Mouse (Mus musculus) kidney, adult 18-20 months (tissue): Measurements from ENCODE around the gene Cdc42bpg.

Experiments
- DNase-seq: peaks from one replicate; pipeline ENCODE4 v3.0.0; 2021

Cdc42bpg gene

DNA sequence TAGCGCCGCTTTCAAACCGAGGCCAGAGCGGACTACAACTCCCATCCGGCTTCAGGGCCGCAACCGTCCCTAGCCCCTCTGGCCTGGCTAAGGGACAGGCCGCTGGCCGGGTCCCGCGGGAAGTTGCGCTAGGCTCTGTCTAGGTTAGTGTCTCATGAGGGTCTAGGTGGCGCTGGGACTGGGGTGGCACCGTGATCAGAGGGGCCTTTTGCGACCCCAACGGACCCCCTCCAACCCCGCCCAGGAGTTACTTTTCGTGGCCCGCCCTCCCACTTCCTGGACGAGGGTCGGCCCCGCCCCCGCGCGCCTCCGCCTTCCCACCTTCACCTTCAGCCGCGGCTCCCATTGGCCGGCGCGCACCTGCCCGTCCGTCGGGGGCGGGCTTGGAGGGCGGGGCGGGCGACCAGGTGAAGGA lies at the start of gene Cdc42bpg:
TSS of gene Cdc42bpg (plus strand) at position 320 of the 415 bp plus-strand sequence.
- peak; percentile 97 for DNase-seq

DNA sequence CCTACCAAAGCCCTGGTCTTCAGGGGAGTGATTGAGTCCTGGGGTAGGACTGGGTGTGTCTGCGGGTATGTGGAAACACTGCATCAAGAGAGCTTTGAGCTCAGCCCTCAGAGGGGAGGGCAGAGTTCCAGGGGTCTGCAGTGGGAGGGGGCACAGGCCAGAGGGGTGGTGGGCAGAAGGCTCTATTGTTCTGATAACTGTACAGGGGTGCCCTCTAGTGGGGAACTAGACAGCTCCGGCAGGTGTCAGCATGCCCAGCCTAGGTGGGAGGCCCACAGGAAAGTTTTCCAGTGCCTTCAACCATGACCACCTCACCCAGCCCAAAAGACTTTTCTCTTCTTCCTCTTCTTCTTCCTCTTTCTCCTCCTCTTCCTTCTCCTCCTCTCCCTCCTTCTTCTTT lies 45.8 kb upstream of the Cdc42bpg start:
- DNase-seq, result no peak

DNA sequence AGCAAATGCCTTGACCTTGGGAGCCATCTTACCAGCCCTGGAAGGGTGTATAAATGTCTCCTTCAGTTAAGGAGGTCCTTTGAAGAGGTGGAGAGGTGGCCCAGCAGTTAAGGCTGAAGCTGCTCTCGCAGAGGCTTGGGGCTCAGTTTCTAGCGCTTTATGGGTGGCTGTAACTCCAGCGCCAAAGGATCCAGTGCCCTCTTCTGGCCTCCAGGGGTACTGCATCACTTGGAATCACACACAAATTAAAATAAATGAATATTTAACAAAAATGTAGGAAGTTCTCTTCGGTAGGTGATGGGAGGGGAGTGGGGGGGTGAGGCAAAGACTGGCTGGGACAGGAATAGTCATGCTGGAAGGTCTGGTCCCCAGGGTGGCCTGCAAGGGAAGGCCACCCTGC lies 45.3 kb upstream of the Cdc42bpg start:
- no peak for DNase-seq

DNA sequence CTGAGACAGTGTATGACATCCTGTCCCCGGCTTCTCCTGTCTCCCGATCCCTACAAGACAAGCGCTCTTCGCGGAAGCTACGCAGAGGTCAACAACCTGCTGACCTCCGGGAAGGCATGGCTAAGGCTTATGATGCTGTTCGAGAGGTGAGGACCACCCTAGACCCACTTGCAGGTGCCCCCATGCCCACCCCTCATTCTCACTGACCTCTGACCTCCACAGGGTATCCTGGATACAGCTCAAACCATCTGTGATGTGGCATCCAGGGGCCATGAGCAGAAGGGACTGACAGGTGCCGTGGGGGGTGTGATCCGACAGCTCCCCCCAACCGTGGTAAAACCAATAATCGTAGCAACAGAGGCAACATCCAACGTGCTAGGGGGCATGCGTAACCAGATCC lies 44.9 kb upstream of the Cdc42bpg start:
- DNase-seq, result no peak

DNA sequence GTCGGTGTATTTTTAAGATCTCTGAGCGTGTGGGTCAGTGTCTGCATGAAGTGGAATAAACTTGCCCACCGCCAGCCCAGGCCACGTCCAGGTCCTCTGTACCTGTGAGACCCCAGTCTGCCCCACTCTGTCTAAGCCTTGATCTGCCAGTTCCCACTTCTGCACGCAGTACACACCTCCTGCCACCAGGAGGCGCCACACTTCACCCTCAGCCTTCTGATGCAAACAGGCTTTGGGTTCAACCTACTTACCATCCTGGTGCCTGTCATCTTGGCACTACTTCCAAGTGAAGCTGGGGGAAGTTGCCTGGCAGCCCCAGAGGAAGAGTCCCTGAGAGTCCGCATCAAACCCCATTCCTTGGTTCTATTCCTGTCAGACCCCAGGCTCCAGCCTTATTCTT lies 44.0 kb upstream of the Cdc42bpg start:
- DNase-seq, result peak; percentile 82

DNA sequence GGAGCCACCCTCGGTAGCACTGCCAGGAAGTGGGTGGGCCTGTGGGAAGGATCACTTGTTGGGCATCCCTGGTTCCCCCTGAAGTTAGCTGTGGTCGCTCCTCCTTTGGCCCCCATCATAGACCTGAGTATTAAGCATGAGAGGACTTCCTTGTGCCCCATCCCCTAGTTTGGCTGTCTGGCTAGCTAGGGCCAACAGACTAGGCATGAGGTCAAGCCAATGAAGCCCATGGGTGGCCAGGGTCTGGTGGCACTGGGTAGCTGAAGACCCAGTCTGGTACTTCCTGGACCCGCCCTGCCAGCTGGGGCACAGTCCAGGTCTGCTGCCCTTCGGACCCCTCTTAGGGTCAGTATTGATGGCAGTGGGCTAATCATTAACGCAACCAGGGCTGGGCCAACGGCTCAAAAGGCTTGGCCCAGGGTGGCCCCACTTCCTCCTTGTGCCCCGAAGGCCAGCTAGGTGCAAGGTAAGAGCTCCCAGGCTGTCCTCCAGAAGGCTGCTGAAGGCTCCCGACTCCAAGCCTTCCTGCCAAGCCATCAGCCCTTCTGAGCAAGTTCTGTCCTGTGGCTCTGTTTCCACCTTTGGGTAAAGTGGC lies 43.3 kb upstream of the Cdc42bpg start:
- peak; percentile 86 for DNase-seq

DNA sequence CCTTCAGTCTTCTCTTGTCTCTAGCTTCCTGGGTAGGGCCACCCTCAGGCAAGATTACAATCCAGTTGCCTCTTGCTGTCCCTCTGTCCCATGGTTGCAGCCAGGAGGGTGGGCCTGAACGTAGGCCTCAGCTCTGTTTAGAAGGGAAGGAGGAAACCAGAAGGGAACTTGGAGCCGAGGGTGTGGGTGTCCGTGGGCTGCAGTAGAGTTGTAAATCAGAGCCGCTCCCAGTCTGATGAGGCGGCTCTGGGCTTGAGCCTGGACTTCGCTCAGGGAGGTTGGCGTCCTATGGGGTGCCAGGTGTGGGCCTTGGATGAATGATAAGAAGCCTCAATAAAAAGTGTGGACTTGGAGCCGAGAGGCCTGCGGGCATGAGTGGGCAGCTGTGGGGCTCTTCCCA lies 42.1 kb upstream of the Cdc42bpg start:
- DNase-seq, result no peak

DNA sequence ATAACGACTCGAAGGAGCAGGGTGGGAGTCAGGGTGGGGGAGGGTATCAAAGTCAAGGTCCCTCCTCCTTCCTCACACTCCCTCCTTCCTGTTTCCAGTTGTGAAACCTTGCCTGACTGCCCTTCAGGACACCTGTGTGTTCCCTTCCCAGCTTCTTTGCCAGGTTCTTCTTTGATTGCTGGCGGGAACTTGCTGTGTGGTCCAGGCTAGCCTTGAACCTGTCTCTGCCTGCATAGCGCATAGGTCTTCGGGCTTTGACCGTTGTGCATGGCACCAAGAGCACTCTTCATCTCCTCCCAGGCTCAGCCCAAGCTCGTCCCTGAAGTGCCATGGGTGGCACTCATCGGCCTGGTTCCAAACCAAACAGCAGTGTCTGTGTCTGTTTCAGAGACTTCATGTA lies 41.3 kb upstream of the Cdc42bpg start:
- no peak for DNase-seq

DNA sequence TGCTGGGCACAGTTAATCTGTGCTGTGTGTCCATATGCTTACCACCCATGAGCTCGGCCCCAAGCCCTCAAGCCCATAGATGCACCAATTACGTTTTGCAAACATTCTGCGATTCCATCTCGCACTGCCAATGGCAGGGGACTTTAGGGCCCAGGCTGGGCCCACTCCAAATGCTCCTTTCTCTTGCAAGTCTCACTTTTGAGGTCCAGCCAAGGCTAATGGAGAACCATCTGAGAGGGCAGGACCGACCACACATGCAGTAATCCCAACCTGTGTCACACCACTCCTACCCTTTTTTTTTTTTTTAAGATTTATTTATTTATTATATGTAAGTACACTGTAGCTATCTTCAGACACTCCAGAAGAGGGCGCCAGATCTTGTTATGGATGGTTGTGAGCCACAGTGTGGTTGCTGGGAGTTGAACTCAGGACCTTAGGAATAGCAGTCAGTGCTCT lies 40.5 kb upstream of the Cdc42bpg start:
- no peak for DNase-seq

DNA sequence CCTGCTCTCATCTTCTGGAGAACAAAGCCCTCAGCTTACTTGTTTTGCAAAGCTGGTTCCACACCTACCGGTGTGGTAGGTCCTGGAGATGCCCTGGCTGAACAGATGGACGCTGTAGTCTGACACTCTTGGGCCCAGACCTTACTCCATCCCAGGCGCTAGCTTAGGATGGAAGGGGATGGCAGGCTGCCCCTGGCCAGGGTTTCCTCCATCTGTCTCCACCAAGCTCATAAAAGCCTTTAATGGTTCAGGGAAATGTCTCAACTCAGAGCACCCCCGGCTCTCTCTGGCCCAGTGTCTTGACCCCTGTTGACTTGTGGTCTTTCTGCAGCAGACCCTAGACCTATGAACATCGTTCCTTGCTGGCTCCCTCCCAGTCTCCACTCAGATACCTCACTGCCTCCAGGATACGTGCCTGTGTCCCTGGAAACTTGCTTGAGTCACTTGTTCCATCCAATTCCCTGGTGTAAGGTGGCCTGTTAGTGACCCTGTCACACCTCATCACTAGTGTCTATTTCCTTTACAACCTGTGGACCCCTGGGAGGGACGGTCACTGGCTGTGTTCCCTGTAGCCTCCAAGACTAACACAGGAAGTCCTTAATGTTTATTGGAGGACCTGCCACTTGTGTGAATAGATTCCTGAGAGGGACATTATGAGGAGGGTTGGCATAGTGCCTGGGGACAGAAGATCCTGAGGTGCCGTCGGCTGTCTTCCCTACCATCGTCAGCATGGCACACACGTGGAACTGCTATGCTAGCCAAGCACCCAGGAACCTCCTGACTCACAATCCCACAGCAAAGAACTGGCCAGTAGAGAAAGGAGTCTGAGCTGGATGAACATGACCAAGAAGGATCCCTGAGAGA lies 38.7 kb upstream of the Cdc42bpg start:
- no peak for DNase-seq

DNA sequence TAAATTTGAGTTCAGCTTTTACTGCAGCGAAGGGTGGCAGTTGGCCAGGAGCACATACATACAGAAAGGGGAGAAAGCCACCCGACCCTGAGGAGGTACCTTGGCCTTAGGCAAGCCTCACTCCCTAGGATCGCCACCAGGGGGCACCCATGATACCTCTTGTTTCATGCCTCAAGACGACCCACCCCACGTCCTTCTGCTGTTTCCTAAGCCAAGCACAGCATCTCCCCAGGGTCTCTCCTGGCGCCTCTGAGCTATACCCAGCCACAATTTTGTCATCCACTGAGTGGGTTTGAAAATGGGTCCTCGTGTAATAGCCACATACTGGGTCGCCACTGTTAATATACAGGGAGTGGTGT lies 38.1 kb upstream of the Cdc42bpg start:
- DNase-seq, result peak; percentile 89

DNA sequence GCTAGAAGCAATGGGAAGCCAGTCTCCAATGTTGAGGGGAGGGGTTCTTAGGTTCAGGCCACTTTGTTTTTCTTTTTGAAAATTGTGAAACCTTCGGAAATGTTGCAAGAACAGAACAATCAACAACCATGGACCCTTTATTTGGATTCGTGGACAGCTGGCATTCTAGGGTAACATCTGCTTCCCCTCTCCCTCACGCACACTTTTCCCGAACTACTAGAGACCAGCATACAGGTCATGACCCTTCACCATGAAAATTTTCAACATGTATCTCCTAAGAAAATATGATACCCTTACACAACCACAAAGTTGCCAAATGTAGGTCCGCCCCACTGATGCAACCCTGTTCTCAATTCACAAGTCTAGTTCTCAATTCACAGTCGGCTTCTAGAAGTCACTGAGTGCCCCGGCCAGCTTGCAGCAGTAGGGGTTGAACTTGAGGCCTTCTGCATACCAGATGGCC lies 37.6 kb upstream of the Cdc42bpg start:
- DNase-seq, result no peak

DNA sequence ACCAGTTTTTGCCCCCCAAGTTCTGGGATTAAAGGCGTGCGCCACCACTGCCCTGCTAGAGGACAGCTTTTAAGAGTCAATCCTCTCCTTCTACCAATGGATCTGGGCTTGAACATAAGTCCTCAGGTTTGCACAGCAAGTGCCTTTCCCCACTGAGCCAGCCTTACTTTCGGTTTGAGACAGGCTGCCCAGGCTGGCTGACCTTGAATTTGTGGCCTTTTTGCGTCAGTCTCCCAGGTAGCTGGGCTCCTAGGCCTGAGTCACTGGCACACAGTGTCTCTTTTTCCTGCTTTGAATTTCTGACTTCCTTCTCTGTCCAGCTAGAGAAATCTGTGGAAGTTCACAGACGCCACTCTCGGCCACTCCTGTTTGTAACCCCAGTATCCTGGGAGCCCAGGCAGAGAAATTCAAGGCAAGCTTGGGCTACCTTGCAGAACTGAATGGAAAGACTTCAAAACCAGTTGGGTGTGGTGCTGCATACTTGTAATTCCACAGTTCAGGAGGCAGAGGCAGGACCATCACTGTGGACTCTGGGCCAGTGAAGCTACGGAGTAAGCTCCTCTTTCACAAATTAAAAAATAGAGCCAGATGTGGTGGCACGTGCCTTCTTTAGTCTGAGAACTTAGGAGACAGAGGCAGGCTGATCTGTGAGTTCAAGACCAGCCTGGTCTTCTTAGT lies 36.3 kb upstream of the Cdc42bpg start:
- DNase-seq, result no peak

DNA sequence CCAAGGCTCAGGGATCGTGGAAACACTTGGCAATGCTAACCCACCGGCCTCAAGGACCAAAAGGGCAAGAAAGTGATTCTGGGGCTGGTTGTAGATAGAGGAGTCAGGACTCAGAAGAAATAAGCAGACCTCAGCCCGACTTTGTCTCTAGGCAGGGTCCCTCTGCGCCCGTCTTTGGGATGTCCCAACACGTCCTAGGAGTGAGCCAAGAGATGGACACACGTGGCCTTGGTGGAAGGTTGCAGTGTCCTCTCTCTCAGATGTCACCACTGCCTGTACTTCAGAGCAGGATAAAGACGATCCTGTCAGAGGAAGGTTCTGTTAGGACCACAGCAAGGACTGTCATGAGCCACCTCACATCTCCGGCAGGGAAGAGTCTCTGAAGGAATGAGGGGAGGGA lies 35.6 kb upstream of the Cdc42bpg start:
- DNase-seq, result no peak

DNA sequence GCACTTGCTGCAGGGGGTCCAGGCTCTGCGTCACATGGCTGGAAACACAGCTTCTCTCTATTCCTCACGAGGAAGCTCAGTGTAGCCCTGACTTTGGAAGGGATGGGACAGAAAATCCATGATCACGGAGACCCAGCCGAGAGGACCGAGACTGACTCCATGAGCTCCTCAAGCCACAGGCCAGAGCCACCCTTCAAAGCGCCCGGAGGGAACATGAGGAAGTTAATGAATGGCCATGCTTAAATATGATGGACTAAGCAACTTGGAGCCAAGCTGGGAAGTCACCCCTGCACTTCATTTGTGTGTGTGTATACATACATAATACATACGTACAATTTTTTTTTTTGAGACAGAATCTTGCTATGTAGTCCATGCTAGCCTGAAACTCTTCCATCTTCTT lies 35.0 kb upstream of the Cdc42bpg start:
- no peak for DNase-seq

DNA sequence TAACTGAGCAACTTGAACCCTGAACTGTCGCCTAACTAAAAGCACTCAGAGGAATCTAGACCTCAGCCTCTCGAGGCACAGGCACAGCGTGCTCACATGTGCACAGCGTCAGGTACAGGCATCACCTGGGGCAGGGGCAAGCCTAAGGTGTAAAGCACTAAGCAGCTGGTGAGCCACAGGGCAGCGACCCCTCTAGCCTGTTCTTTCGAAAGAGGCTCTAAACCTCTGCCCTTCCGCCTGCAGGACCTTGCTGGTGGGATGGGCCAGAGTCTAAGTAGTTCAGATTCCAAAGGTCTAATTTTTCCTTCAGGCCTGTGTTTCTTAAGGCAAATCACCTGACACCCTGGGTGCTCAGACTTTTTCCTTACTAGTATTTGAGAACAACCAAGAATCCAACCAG lies 34.2 kb upstream of the Cdc42bpg start:
- peak; percentile 59 for DNase-seq

DNA sequence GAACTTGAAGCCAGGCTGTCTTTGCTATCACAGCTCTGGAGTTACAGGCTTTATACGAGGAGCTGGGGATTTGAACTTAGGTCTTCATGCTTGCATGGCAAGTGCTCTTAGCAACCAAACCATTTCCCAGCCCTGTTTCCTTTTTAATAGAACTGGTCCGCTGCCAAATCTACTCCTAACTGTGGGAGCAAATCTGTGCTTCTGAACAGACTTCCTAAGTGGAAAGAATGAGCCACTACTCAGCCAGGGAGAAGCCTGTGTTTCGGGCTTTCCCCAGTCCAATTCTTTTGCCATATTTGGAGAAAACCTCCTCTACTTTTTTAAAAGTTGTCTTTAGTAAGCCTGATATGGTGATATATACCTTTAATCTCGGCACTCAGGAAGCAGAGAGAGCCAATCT lies 33.5 kb upstream of the Cdc42bpg start:
- no peak for DNase-seq

DNA sequence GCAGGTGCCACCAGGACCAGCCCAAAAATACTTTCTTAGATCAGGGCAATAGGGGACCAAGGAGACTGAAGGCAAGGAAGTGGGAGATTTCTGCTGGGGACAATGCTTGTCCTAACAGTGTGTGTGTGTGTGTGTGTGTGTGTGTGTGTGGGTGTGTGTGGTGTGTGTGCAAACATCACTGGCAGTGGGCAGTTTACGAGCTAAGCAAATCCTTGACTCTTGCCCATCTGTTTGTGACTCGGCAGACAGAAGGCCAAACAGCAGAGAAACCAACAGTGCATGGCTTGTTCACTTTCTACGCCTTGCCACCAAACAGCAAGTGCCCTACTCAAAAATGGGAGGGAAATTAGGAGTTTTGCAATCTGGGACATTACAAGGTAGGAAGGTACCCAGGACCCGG lies 32.7 kb upstream of the Cdc42bpg start:
- no peak for DNase-seq

DNA sequence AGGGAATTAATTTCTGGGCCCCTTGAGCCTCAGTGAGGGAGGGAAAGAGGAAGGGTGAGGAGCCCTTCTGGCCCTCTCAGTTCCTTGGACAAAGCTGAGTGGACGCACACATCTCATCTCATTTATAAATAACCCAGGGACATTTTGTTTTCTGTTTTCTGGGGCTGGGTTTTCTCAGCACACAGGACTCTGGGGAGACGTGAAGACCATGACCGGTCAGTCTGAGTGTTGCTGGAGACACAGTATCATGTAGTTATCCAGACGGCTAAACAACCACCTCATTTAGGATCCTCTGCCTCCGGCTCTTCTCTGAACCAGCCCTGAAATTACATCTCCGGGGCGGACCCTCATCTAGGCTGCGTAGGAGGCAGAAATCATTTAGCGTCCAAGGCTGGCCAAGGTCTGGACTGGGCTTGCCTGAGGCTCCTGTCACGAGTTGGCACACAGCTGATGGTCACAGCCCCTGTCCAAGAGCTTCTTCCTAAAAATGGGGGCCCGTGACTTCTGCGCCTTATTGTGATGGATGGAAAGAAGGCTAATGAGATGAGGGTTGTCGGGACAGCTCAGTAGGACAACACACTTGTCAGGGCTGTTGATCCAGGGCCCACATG lies 32.2 kb upstream of the Cdc42bpg start:
- DNase-seq, result no peak

DNA sequence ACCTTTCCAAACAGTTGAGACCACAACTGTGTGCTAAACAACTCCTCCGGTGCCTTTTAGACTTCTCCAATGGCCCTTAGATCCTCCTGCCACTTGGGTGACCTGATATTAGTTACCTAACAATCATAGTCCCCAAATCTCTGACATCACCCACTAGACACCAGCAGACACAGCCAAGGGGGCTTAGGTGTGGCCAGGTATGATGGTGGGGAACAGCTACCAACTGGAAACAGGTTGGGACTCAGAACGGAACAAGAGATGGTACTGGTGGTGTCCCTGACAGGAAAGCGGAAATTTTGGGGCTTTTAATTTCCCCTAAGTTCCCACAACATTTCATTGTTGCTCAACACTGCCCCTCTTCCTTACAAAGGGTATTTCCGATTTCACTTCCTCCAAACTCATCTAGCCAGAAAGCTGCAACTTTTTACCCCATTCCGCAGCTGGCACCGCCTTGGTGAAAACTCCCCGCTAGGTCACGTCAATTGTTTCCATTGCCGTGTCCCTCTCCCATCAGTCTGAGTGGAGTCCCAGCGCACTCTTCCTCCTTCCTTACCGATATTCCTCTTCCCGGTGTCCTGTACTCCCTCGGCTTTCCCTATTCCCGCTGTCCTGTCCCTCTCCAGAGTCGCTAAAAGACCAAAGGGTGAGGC lies 30.4 kb upstream of the Cdc42bpg start:
- no peak for DNase-seq

DNA sequence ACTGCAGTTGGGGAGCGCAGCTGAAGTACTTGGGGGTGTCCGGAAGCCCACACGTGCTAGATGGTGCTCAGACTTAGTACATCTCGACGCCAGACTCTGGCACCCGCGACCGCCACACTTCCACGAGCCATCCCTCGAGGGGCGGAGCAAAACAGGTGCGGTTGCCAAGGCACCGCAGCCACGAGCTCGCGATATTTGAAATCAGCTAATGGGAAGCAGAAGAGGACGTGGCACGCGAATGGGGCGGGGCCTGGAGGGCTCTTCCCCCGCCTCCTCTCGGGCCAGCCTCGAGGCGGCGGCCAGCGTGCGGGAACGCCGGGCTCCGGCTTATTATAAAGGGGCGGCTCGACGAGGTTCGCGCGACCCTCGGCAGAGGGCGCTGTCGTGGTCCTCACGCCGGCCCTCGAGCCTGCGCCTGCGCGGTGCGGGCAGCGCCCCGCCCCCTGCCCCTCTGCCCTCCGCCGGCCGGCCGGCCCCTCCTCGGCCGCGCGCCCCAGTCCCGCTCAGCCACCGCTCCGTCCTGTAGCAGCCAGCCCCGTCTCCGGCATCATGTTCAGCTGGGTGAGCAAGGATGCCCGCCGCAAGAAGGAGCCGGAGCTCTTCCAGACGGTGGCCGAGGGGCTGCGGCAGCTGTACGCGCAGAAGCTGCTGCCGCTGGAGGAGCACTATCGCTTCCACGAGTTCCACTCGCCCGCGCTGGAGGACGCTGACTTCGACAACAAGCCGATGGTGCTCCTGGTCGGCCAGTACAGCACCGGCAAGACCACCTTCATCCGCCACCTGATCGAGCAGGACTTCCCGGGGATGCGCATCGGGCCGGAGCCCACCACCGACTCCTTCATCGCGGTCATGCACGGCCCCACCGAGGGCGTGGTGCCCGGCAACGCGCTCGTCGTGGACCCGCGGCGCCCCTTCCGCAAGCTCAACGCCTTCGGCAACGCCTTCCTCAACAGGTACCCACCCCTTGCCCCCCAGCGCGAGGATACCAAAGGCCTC lies 29.5 kb upstream of the Cdc42bpg start, which contains the start of gene Ehd1:
TSS of gene Ehd1 (plus strand) at position 300 of the 996 bp plus-strand sequence.
- peak; percentile 99 for DNase-seq
